Mouse (Mus musculus): ENCODE data around the gene Insr. TPM values are rescaled to one million over a fixed set of nuclear protein-coding genes. Genes with fewer than 3 reads are reported as not detected.

Insr gene
- polyA plus RNA-seq, 1 experiment from 2014 or later, result 40.3 TPM

- Histone ChIP-seq H3K9me3 (ENCODE audit: control insufficient read depth, low read length) (no peaks in the 10 kb centered on the region), H3K27me3 (ENCODE audit: control insufficient read depth, insufficient read depth, low read length) (no peaks in the 10 kb centered on the region), H3K4me3 (ENCODE audit: low read depth, low read length) (no peak overlapping the region), H3K27ac (ENCODE audit: low read depth, low read length) (no peak overlapping the region), H3K4me2 (ENCODE audit: low read depth, low read length, severe bottlenecking) (no peak overlapping the region), H3K36me3 (ENCODE audit: control insufficient read depth, insufficient read depth, low read length) (no peaks in the 10 kb centered on the region), H3K4me1 (replicated peaks; ENCODE audit: control insufficient read depth, insufficient read depth, low read length) (no peaks in the 10 kb centered on the region), H3K9ac (ENCODE audit: low read length) (no peak overlapping the region)
- 95% methylated on average over 6 of the region's 6 CpGs for WGBS
- ATAC-seq (replicated peaks; ENCODE audit: low FRiP score) (no peak), DNase-seq (ENCODE audit: low spot score) (no peak)
These were observed 26.8 kb downstream of the Insr start for GRCm38 (mm10) chr8:3252665-3253064.

- Histone ChIP-seq H3K9me3 (ENCODE audit: control insufficient read depth, low read length) (no peaks in the 10 kb centered on the region), H3K27me3 (ENCODE audit: control insufficient read depth, insufficient read depth, low read length) (no peaks in the 10 kb centered on the region), H3K4me2 (ENCODE audit: low read depth, low read length, severe bottlenecking) (no peak overlapping the region), H3K4me1 (replicated peaks; ENCODE audit: control insufficient read depth, insufficient read depth, low read length) (no peaks in the 10 kb centered on the region), H3K36me3 (ENCODE audit: control insufficient read depth, insufficient read depth, low read length) (no peaks in the 10 kb centered on the region), H3K9ac (ENCODE audit: low read length) (no peak overlapping the region), H3K4me3 (ENCODE audit: low read depth, low read length) (no peak overlapping the region), H3K27ac (ENCODE audit: low read depth, low read length) (no peak overlapping the region)
- 87% methylated on average over 3 of the region's 3 CpGs for WGBS
- no peak for DNase-seq (ENCODE audit: low spot score)
- no peak for ATAC-seq (replicated peaks; ENCODE audit: low FRiP score)
These were observed 28.3 kb downstream of the Insr start for GRCm38 (mm10) chr8:3251101-3251500.

- no peak for ATAC-seq (replicated peaks; ENCODE audit: low FRiP score)
- no peak overlapping the region for H3K4me2 ChIP-seq (ENCODE audit: low read depth, low read length, severe bottlenecking)
- H3K9ac ChIP-seq (ENCODE audit: low read length), result no peak overlapping the region
- no peaks in the 10 kb centered on the region for H3K36me3 ChIP-seq (ENCODE audit: control insufficient read depth, insufficient read depth, low read length)
- H3K4me1 ChIP-seq (replicated peaks; ENCODE audit: control insufficient read depth, insufficient read depth, low read length), result no peaks in the 10 kb centered on the region
- WGBS, result 90% methylated on average over 2 of the region's 2 CpGs
- no peak overlapping the region for H3K4me3 ChIP-seq (ENCODE audit: low read depth, low read length)
- no peaks in the 10 kb centered on the region for H3K27me3 ChIP-seq (ENCODE audit: control insufficient read depth, insufficient read depth, low read length)
- H3K9me3 ChIP-seq (ENCODE audit: control insufficient read depth, low read length), result no peaks in the 10 kb centered on the region
- H3K27ac ChIP-seq (ENCODE audit: low read depth, low read length), result no peak overlapping the region
- no peak for DNase-seq (ENCODE audit: low spot score)
These were observed 29.5 kb downstream of the Insr start for GRCm38 (mm10) chr8:3249886-3250285.

- WGBS, result 87% methylated on average over 5 of the region's 5 CpGs
- no peak overlapping the region for H3K4me2 ChIP-seq (ENCODE audit: low read depth, low read length, severe bottlenecking)
- H3K4me1 ChIP-seq (replicated peaks; ENCODE audit: control insufficient read depth, insufficient read depth, low read length), result no peaks in the 10 kb centered on the region
- H3K27ac ChIP-seq (ENCODE audit: low read depth, low read length), result no peak overlapping the region
- H3K4me3 ChIP-seq (ENCODE audit: low read depth, low read length), result no peak overlapping the region
- H3K9me3 ChIP-seq (ENCODE audit: control insufficient read depth, low read length), result no peaks in the 10 kb centered on the region
- DNase-seq (ENCODE audit: low spot score) (no peak), ATAC-seq (replicated peaks; ENCODE audit: low FRiP score) (no peak)
- H3K27me3 ChIP-seq (ENCODE audit: control insufficient read depth, insufficient read depth, low read length), result no peaks in the 10 kb centered on the region
- no peaks in the 10 kb centered on the region for H3K36me3 ChIP-seq (ENCODE audit: control insufficient read depth, insufficient read depth, low read length)
- H3K9ac ChIP-seq (ENCODE audit: low read length), result no peak overlapping the region
These were observed 30.7 kb downstream of the Insr start for GRCm38 (mm10) chr8:3248704-3249103.

- Histone ChIP-seq H3K9ac (ENCODE audit: low read length) (no peak overlapping the region), H3K4me2 (ENCODE audit: low read depth, low read length, severe bottlenecking) (no peak overlapping the region), H3K27ac (ENCODE audit: low read depth, low read length) (no peak overlapping the region), H3K4me1 (replicated peaks; ENCODE audit: control insufficient read depth, insufficient read depth, low read length) (no peaks in the 10 kb centered on the region), H3K27me3 (ENCODE audit: control insufficient read depth, insufficient read depth, low read length) (no peaks in the 10 kb centered on the region), H3K36me3 (ENCODE audit: control insufficient read depth, insufficient read depth, low read length) (no peaks in the 10 kb centered on the region), H3K9me3 (ENCODE audit: control insufficient read depth, low read length) (no peaks in the 10 kb centered on the region), H3K4me3 (ENCODE audit: low read depth, low read length) (no peak overlapping the region)
- DNase-seq (ENCODE audit: low spot score) (no peak), ATAC-seq (replicated peaks; ENCODE audit: low FRiP score) (no peak)
- WGBS, result 95% methylated on average over 1 of the region's 1 CpGs
These were observed 32.3 kb downstream of the Insr start for GRCm38 (mm10) chr8:3247129-3247528.

GRCm38 (mm10) chr8:3243229-3243628 lies 36.2 kb downstream of the Insr start:
- WGBS, result 93% methylated on average over 4 of the region's 4 CpGs
- no peak overlapping the region for H3K9ac ChIP-seq (ENCODE audit: low read length)
- H3K9me3 ChIP-seq (ENCODE audit: control insufficient read depth, low read length), result no peaks in the 10 kb centered on the region
- no peak overlapping the region for H3K4me2 ChIP-seq (ENCODE audit: low read depth, low read length, severe bottlenecking)
- no peak overlapping the region for H3K27ac ChIP-seq (ENCODE audit: low read depth, low read length)
- no peaks in the 10 kb centered on the region for H3K4me1 ChIP-seq (replicated peaks; ENCODE audit: control insufficient read depth, insufficient read depth, low read length)
- ATAC-seq (replicated peaks; ENCODE audit: low FRiP score) (no peak), DNase-seq (ENCODE audit: low spot score) (no peak)
- no peaks in the 10 kb centered on the region for H3K27me3 ChIP-seq (ENCODE audit: control insufficient read depth, insufficient read depth, low read length)
- no peaks in the 10 kb centered on the region for H3K36me3 ChIP-seq (ENCODE audit: control insufficient read depth, insufficient read depth, low read length)
- no peak overlapping the region for H3K4me3 ChIP-seq (ENCODE audit: low read depth, low read length)

GRCm38 (mm10) chr8:3240725-3241124 lies 38.7 kb downstream of the Insr start:
- WGBS, result 96% methylated on average over 3 of the region's 3 CpGs
- H3K27me3 ChIP-seq (ENCODE audit: control insufficient read depth, insufficient read depth, low read length), result no peaks in the 10 kb centered on the region
- no peaks in the 10 kb centered on the region for H3K36me3 ChIP-seq (ENCODE audit: control insufficient read depth, insufficient read depth, low read length)
- ATAC-seq (replicated peaks; ENCODE audit: low FRiP score) (no peak), DNase-seq (ENCODE audit: low spot score) (no peak)
- no peak overlapping the region for H3K4me2 ChIP-seq (ENCODE audit: low read depth, low read length, severe bottlenecking)
- H3K4me3 ChIP-seq (ENCODE audit: low read depth, low read length), result no peak overlapping the region
- H3K9me3 ChIP-seq (ENCODE audit: control insufficient read depth, low read length), result no peaks in the 10 kb centered on the region
- H3K27ac ChIP-seq (ENCODE audit: low read depth, low read length), result no peak overlapping the region
- H3K9ac ChIP-seq (ENCODE audit: low read length), result no peak overlapping the region
- H3K4me1 ChIP-seq (replicated peaks; ENCODE audit: control insufficient read depth, insufficient read depth, low read length), result no peaks in the 10 kb centered on the region

- Histone ChIP-seq H3K27me3 (ENCODE audit: control insufficient read depth, insufficient read depth, low read length) (no peaks in the 10 kb centered on the region), H3K4me3 (ENCODE audit: low read depth, low read length) (no peak overlapping the region), H3K4me1 (replicated peaks; ENCODE audit: control insufficient read depth, insufficient read depth, low read length) (no peaks in the 10 kb centered on the region), H3K4me2 (ENCODE audit: low read depth, low read length, severe bottlenecking) (no peak overlapping the region), H3K27ac (ENCODE audit: low read depth, low read length) (no peak overlapping the region), H3K36me3 (ENCODE audit: control insufficient read depth, insufficient read depth, low read length) (no peaks in the 10 kb centered on the region), H3K9ac (ENCODE audit: low read length) (no peak overlapping the region), H3K9me3 (ENCODE audit: control insufficient read depth, low read length) (no peaks in the 10 kb centered on the region)
- ATAC-seq (replicated peaks; ENCODE audit: low FRiP score) (no peak), DNase-seq (ENCODE audit: low spot score) (no peak)
- WGBS, result 91% methylated on average over 3 of the region's 3 CpGs
These were observed 39.8 kb downstream of the Insr start for GRCm38 (mm10) chr8:3239641-3240040.

GRCm38 (mm10) chr8:3238792-3239191 lies 40.6 kb downstream of the Insr start:
- Histone ChIP-seq H3K9me3 (ENCODE audit: control insufficient read depth, low read length) (no peaks in the 10 kb centered on the region), H3K27me3 (ENCODE audit: control insufficient read depth, insufficient read depth, low read length) (no peaks in the 10 kb centered on the region), H3K4me1 (replicated peaks; ENCODE audit: control insufficient read depth, insufficient read depth, low read length) (no peaks in the 10 kb centered on the region), H3K27ac (ENCODE audit: low read depth, low read length) (no peak overlapping the region), H3K4me3 (ENCODE audit: low read depth, low read length) (no peak overlapping the region), H3K36me3 (ENCODE audit: control insufficient read depth, insufficient read depth, low read length) (no peaks in the 10 kb centered on the region), H3K9ac (ENCODE audit: low read length) (no peak overlapping the region), H3K4me2 (ENCODE audit: low read depth, low read length, severe bottlenecking) (no peak overlapping the region)
- no peak for ATAC-seq (replicated peaks; ENCODE audit: low FRiP score)
- 89% methylated on average over 3 of the region's 3 CpGs for WGBS
- no peak for DNase-seq (ENCODE audit: low spot score)
